8 mouse cellular contexts compared by ENCODE assay signal in the genomic region with DNA sequence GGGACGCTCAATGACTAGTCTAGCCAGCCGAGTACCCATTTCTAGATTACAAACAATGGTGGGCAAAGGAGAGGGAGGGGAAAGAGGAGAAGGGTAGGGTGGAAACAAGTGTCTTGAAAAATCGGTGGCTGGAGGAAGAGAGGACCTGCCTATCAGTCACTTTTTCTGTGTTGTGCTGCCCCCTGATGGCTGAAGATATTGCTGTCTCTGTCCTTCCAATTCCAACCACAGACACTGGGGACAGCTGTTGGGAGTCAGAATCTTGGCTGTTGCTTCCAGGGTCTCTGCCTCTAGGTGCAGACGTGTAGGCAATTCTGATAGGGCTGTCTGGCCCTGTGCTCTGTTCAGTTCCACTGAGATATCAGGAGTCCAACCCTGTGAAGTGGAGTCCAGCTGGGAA. TPM values are rescaled to one million over a fixed set of nuclear protein-coding genes. Genes with fewer than 3 reads are reported as not detected.
DNase-seq lines count a peak whose midpoint lies in the region; ATAC-seq and TF ChIP-seq lines count a peak whose summit lies in the region.

No protein-coding gene starts in this region.

- intact Hi-C loops in gastrocnemius, adult 2 months (cut with DNase I): loop anchor here (1.0 kb wide), 2 partner anchors 31 to 138 kb away; no protein-coding TSS in a partner anchor

- H3K4me3 ChIP-seq in gastrocnemius, adult 2 months: no peak overlapping the region

- peak overlapping the region; percentile 53; the same call in 1 of the 2 replicates for H3K27ac ChIP-seq in gastrocnemius, adult 2 months

- peak; percentile 93 for DNase-seq in ZHBTc4 (ENCODE audit: low read depth, low spot score)
- DNase-seq in cerebellum, postnatal 4 days (ENCODE audit: low spot score in 2 of 2): peak; percentile 86 to 94
- peak; percentile 89 for DNase-seq in gastrocnemius, adult 2 months
- DNase-seq in induced T-regulatory cell, adult 2 months (ENCODE audit: low read depth): peak; percentile 94
- DNase-seq in left cerebral cortex, adult 9 months (ENCODE audit: low spot score in 2 of 2): peak; percentile 55 to 94
- peak; percentile 88 for DNase-seq in right cerebral cortex, postnatal 14 days
- peak; percentile 85 for DNase-seq in urinary bladder, postnatal 25 days (ENCODE audit: low spot score)

- ATAC-seq in megakaryocyte-erythroid progenitor cell, adult 5-6 weeks (replicated peaks; ENCODE audit: low FRiP score, low TSS enrichment, poor library complexity, severe bottlenecking): peak; percentile 80

- TF ChIP-seq CTCF in gastrocnemius, adult 2 months (IDR thresholded peaks at IDR 0.05): peak; percentile 91

RNA-seq across cellular contexts. Expression of a gene that starts 21.9 kb away (rescaled TPM):
- 1 to 10 TPM; 6.8 to 9.7 TPM for total RNA-seq in gastrocnemius, adult 2 months (2021)
- total RNA-seq in megakaryocyte-erythroid progenitor cell, adult 5-6 weeks (2014; fragmentation: Nextera tagmentation): 23.7 and 36.7 TPM in 2 replicates
- total RNA-seq in megakaryocyte-erythroid progenitor cell, adult 5-6 weeks (2017): 37.9 and 39.3 TPM in 2 replicates

RNA-seq across cellular contexts. Expression of a gene that starts 32.2 kb away (rescaled TPM):
- 1 to 10 TPM; 7.7 to 9.8 TPM for total RNA-seq in gastrocnemius, adult 2 months (2021)
- total RNA-seq in megakaryocyte-erythroid progenitor cell, adult 5-6 weeks (2014; fragmentation: Nextera tagmentation): 16.2 and 17.0 TPM in 2 replicates
- total RNA-seq in megakaryocyte-erythroid progenitor cell, adult 5-6 weeks (2017): 6.6 and 8.1 TPM in 2 replicates

RNA-seq across cellular contexts. Expression of a gene that starts 32.2 kb away (rescaled TPM):
- 10 to 100 TPM; 56.1 to 98.6 TPM for total RNA-seq in gastrocnemius, adult 2 months (2021)
- total RNA-seq in megakaryocyte-erythroid progenitor cell, adult 5-6 weeks (2014; fragmentation: Nextera tagmentation): 20.0 and 24.3 TPM in 2 replicates
- 11.2 and 15.6 TPM in 2 replicates for total RNA-seq in megakaryocyte-erythroid progenitor cell, adult 5-6 weeks (2017)

RNA-seq across cellular contexts. Expression of a gene that starts 44.5 kb away (rescaled TPM):
- total RNA-seq in gastrocnemius, adult 2 months (2021): under 1 TPM; 0.59 to 0.99 TPM
- total RNA-seq in megakaryocyte-erythroid progenitor cell, adult 5-6 weeks (2014; fragmentation: Nextera tagmentation): not detected in 2 replicates
- not detected in 2 replicates for total RNA-seq in megakaryocyte-erythroid progenitor cell, adult 5-6 weeks (2017)

RNA-seq across cellular contexts. Expression of a gene that starts 50.8 kb away (rescaled TPM):
- 10 to 100 TPM; 23.2 to 29.0 TPM for total RNA-seq in gastrocnemius, adult 2 months (2021)
- 22.6 and 29.3 TPM in 2 replicates for total RNA-seq in megakaryocyte-erythroid progenitor cell, adult 5-6 weeks (2014; fragmentation: Nextera tagmentation)
- total RNA-seq in megakaryocyte-erythroid progenitor cell, adult 5-6 weeks (2017): 51.4 and 64.7 TPM in 2 replicates
